ENCODE assay signal across 8 mouse cellular contexts in the genomic region with DNA sequence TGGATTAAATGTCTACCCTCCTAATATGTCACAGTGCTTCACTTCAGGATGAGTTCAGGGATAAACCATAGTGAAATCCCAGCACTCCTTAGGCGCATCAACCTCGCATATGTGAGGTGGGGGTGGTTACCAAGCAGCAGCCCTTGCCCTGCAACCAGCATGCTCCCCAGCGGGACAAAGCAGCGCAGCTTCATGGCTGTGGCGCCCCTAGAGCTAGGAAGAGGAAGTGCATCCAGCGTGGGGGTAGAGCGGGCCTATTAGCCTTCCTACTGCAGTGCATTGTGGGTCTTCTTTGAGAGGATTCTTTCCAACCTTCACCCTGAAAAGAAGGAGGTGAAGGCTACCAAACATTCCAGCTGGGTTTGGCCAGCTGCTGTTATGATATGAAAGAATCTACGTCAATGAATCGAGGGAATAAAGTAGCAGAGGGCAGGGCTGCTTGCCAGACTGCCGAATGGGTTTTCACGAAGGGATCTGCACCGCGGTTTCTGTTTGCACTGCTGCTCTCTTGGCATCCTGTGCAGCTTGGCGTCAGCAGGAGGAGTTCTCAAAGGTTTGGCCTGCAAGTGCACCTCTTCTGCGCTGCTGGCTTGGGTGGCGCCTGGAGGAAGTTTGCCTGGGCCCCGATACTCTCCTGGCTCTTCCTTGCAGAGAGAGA.
DNase-seq lines count a peak whose midpoint lies in the region; ATAC-seq and TF ChIP-seq lines count a peak whose summit lies in the region.
"Had no signal": no experiment of that assay in that cellular context is flagged by ENCODE, and none has a peak within 500 bp of the region (broad histone marks: within the 10 kb centered on the region; RNA-seq: fewer than 3 reads in every experiment).

No protein-coding gene starts in this region.

- no peak for ATAC-seq in limb, embryonic 14.5 days (ENCODE audit: low FRiP score, low read depth)
- peak; percentile 76 for ATAC-seq in common myeloid progenitor, adult 5-6 weeks (replicated peaks; ENCODE audit: low read depth, poor library complexity, severe bottlenecking)
- no peak for ATAC-seq in heart, embryonic 12.5 days (ENCODE audit: insufficient number of reproducible peaks, low FRiP score)

- peak; percentile 54 for DNase-seq in limb, embryonic 14.5 days (ENCODE audit: low spot score)
- no peak for DNase-seq in limb, embryonic 10.5 days (ENCODE audit: low spot score)
- DNase-seq in T-cell, adult 2 months (ENCODE audit: low spot score) = peak; percentile 75
- DNase-seq in lung, postnatal 36 days = peak; percentile 72
- DNase-seq in thymus, postnatal 0 days (ENCODE audit: low spot score) = peak; percentile 50

- H3K36me3 ChIP-seq in limb, embryonic 14.5 days (ENCODE audit: control insufficient read depth, insufficient read depth, low read length) = no peaks in the 10 kb centered on the region
- H3K36me3 ChIP-seq in limb, embryonic 10.5 days = no peaks in the 10 kb centered on the region
- no peaks in the 10 kb centered on the region for H3K36me3 ChIP-seq in heart, embryonic 12.5 days
- H3K36me3 ChIP-seq: liver, embryonic 15.5 days had no signal

- no peak overlapping the region for H3K4me2 ChIP-seq in limb, embryonic 14.5 days (replicated peaks; ENCODE audit: low read depth, low read length, severe bottlenecking)
- H3K4me2 ChIP-seq in heart, embryonic 12.5 days = no peak overlapping the region
- H3K4me2 ChIP-seq: liver, embryonic 15.5 days had no signal

- no peaks in the 10 kb centered on the region for H3K9me3 ChIP-seq in limb, embryonic 14.5 days (ENCODE audit: control insufficient read depth, low read length)
- H3K9me3 ChIP-seq in limb, embryonic 10.5 days (replicated peaks) = no peaks in the 10 kb centered on the region
- H3K9me3 ChIP-seq in heart, embryonic 12.5 days (replicated peaks) = no peaks in the 10 kb centered on the region
- H3K9me3 ChIP-seq: liver, embryonic 15.5 days had no signal

- H3K27ac ChIP-seq in limb, embryonic 14.5 days (replicated peaks; ENCODE audit: low read depth, low read length) = no peak overlapping the region
- no peak overlapping the region for H3K27ac ChIP-seq in limb, embryonic 10.5 days
- no peak overlapping the region for H3K27ac ChIP-seq in heart, embryonic 12.5 days (ENCODE audit: poor library complexity, severe bottlenecking)
- H3K27ac ChIP-seq: liver, embryonic 15.5 days had no signal

- TF ChIP-seq POLR2A in limb, embryonic 14.5 days (IDR thresholded peaks at IDR 0.05; ENCODE audit: borderline replicate concordance, extremely low read depth, insufficient read depth, insufficient read length) = no peak

- H3K4me1 ChIP-seq in limb, embryonic 14.5 days (ENCODE audit: control insufficient read depth, insufficient read depth, low read length) = no peaks in the 10 kb centered on the region
- peaks cover 10% of the 10 kb centered on the region for H3K4me1 ChIP-seq in limb, embryonic 10.5 days
- H3K4me1 ChIP-seq in heart, embryonic 12.5 days (replicated peaks) = no peaks in the 10 kb centered on the region
- H3K4me1 ChIP-seq: liver, embryonic 15.5 days had no signal

- 77% methylated on average over 17 of the region's 17 CpGs for WGBS in limb, embryonic 14.5 days
- 91% methylated on average over 17 of the region's 17 CpGs for WGBS in limb, embryonic 10.5 days
- WGBS in heart, embryonic 12.5 days = 76% methylated on average over 17 of the region's 17 CpGs

- H3K9ac ChIP-seq in limb, embryonic 14.5 days (ENCODE audit: low read depth, low read length, severe bottlenecking) = no peak overlapping the region
- H3K9ac ChIP-seq in heart, embryonic 12.5 days = no peak overlapping the region
- H3K9ac ChIP-seq: liver, embryonic 15.5 days had no signal

- no peak overlapping the region for H3K4me3 ChIP-seq in limb, embryonic 14.5 days (replicated peaks; ENCODE audit: low read length)
- no peak overlapping the region for H3K4me3 ChIP-seq in limb, embryonic 10.5 days
- H3K4me3 ChIP-seq in heart, embryonic 12.5 days = no peak overlapping the region
- H3K4me3 ChIP-seq: liver, embryonic 15.5 days had no signal

- no peaks in the 10 kb centered on the region for H3K27me3 ChIP-seq in limb, embryonic 14.5 days (ENCODE audit: control insufficient read depth, insufficient read depth, low read length)
- H3K27me3 ChIP-seq in limb, embryonic 10.5 days (ENCODE audit: low read depth, poor library complexity, severe bottlenecking) = no peaks in the 10 kb centered on the region
- no peaks in the 10 kb centered on the region for H3K27me3 ChIP-seq in heart, embryonic 12.5 days (replicated peaks)
- H3K27me3 ChIP-seq: liver, embryonic 15.5 days had no signal
